Mouse (Mus musculus): ENCODE results near the gene Paf1.

GRCm38 (mm10) chr7:28378769-28379651 is 13.7 kb upstream of the Paf1 start:
- no peak for TF ChIP-seq CTCF (IDR thresholded peaks at IDR 0.05 in 2 of 3, conservative IDR thresholded peaks at IDR 0.05 in 1 of 3; ENCODE audit: control insufficient read depth in 1 of 3, insufficient read depth in 1 of 3, low read depth in 2 of 3, low read length in 3 of 3, poor library complexity in 1 of 3, severe bottlenecking in 1 of 3)
- TF ChIP-seq GABPA (IDR thresholded peaks at IDR 0.05; ENCODE audit: low read depth, low read length), result 0 out of 2 replicates have a peak, but pooled peaks have one; percentile 10
- TF ChIP-seq E2F4 (IDR thresholded peaks at IDR 0.05; ENCODE audit: borderline replicate concordance, low read depth, low read length), result no peak
- TF ChIP-seq EP300 (IDR thresholded peaks at IDR 0.05; ENCODE audit: low read depth in 1 of 2, low read length in 2 of 2), result peak in 1 of 2 experiments; percentile 30; a peak in 1 of 4 replicates
- no peak for TF ChIP-seq RCOR1 (IDR thresholded peaks at IDR 0.05; ENCODE audit: low read depth, low read length)
- TF ChIP-seq GATA1 (IDR thresholded peaks at IDR 0.05; ENCODE audit: low read depth, low read length), result no peak
- peak; percentile 88 for TF ChIP-seq ELF1 (IDR thresholded peaks at IDR 0.05; ENCODE audit: low read depth, low read length)
- TF ChIP-seq MAX (IDR thresholded peaks at IDR 0.05; ENCODE audit: low read length), result peak; percentile 10; the same call in 1 of the 2 replicates
- TF ChIP-seq TAL1 (IDR thresholded peaks at IDR 0.05; ENCODE audit: low read length), result no peak
- TF ChIP-seq CHD2 (IDR thresholded peaks at IDR 0.05; ENCODE audit: low read length), result peak; percentile 45
- TF ChIP-seq POLR2A (IDR thresholded peaks at IDR 0.05; ENCODE audit: control insufficient read depth in 1 of 2, insufficient read depth in 1 of 2, low read depth in 1 of 2, low read length in 2 of 2, poor library complexity in 1 of 2), result peak; percentile 98 to 99

All from MEL (cell line).